Mouse (Mus musculus): Measurements from ENCODE around the gene Borcs8.

- TF ChIP-seq POLR2A (IDR thresholded peaks at IDR 0.05; ENCODE audit: insufficient read depth, low read depth, low read length), result no peak
- no peak for TF ChIP-seq EP300 (IDR thresholded peaks at IDR 0.05; ENCODE audit: insufficient read depth, low read depth, low read length)
- no peak for TF ChIP-seq CTCF (IDR thresholded peaks at IDR 0.05)
These were observed 4.4 kb upstream of the Borcs8 start for GRCm38 (mm10) chr8:70134931-70135330.
